23 mouse cellular contexts compared by ENCODE assay signal in the genomic region with DNA sequence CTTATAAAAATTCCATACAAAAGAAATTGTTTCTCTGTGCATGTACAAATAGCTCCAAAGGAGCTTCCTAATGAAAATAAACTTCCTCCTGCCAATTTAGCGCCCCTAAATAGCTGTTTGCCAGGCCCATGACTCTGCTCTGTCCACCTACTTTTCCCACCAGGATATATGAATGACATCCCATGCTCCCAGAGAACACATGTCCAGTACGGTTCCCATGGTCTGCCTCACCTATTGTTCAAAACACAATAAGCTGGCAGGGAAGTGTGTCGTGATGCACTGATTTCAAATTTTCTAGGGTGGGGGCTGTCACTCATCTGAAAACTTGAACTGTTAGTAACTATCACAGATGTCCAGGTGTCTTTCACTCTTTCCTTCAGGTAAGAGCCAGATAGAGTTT.
DNase-seq lines count a peak whose midpoint lies in the region; ATAC-seq lines count a peak whose summit lies in the region.
"Had no signal": no experiment of that assay in that cellular context is flagged by ENCODE, and none has a peak within 500 bp of the region (broad histone marks: within the 10 kb centered on the region; RNA-seq: fewer than 3 reads in every experiment).

No protein-coding gene starts in this region.

- no peaks in the 10 kb centered on the region for H3K27me3 ChIP-seq in heart, embryonic 11.5 days (ENCODE audit: control insufficient read depth, insufficient read depth, low read length)
- H3K27me3 ChIP-seq: CH12.LX; forebrain, embryonic 13.5 days; limb, embryonic 15.5 days had no signal

- peak; percentile 69 for DNase-seq in heart, adult 8-10 months (ENCODE audit: low spot score)
- peak; percentile 15 to 53 for DNase-seq in kidney, postnatal 25 days
- DNase-seq in kidney, adult 11 months: no peak
- DNase-seq in heart, adult 9 months (ENCODE audit: low spot score in 2 of 2): peak; percentile 47 to 73
- DNase-seq in heart, postnatal 10 days: peak; percentile 34 to 36
- DNase-seq in left cerebral cortex, postnatal 36 days (ENCODE audit: low spot score in 2 of 2): no peak
- DNase-seq: B cell, adult 2 months; cerebellum, adult 2 months; cerebellum, postnatal 36 days; left cerebral cortex, postnatal 4 days; midbrain, embryonic 14.5 days; right cerebral cortex, postnatal 14 days; spleen, adult 18-20 months had no signal

- H3K9ac ChIP-seq in heart, embryonic 11.5 days (ENCODE audit: low read depth, low read length): no peak overlapping the region
- H3K9ac ChIP-seq: forebrain, embryonic 13.5 days; hindbrain, embryonic 14.5 days; limb, embryonic 15.5 days; liver, embryonic 14.5 days had no signal

- 70% methylated on average over 3 of the region's 3 CpGs for WGBS in heart, embryonic 11.5 days (ENCODE audit: insufficient replicate concordance)

- no peaks in the 10 kb centered on the region for H3K36me3 ChIP-seq in heart, embryonic 11.5 days (ENCODE audit: control insufficient read depth, insufficient read depth, low read length)
- H3K36me3 ChIP-seq: G1E; limb, embryonic 15.5 days had no signal

- no peaks in the 10 kb centered on the region for H3K4me1 ChIP-seq in heart, embryonic 11.5 days (ENCODE audit: control insufficient read depth, insufficient read depth, low read length)
- H3K4me1 ChIP-seq: forebrain, embryonic 13.5 days; limb, embryonic 15.5 days had no signal

- no peak overlapping the region for H3K27ac ChIP-seq in heart, embryonic 11.5 days (ENCODE audit: low read depth, low read length)
- H3K27ac ChIP-seq: forebrain, embryonic 13.5 days; hindbrain, embryonic 14.5 days; left cerebral cortex, adult 2 months; limb, embryonic 15.5 days; liver, embryonic 14.5 days had no signal

- no peak overlapping the region for H3K4me3 ChIP-seq in heart, embryonic 11.5 days (ENCODE audit: low read depth, low read length)
- H3K4me3 ChIP-seq: forebrain, embryonic 13.5 days; left cerebral cortex, adult 2 months; limb, embryonic 15.5 days had no signal

- no peaks in the 10 kb centered on the region for H3K9me3 ChIP-seq in heart, embryonic 11.5 days (replicated peaks; ENCODE audit: control insufficient read depth, low read length)
- H3K9me3 ChIP-seq: forebrain, embryonic 13.5 days; G1E; limb, embryonic 15.5 days had no signal

- H3K4me2 ChIP-seq in heart, embryonic 11.5 days: no peak overlapping the region
- H3K4me2 ChIP-seq: forebrain, embryonic 13.5 days; hindbrain, embryonic 14.5 days; limb, embryonic 15.5 days had no signal

- intact Hi-C loops in heart, postnatal 10 days (cut with DNase I): loop anchor here (1.0 to 5.0 kb wide), 2 partner anchors 84 to 306 kb away; partner anchors contain the start of gene Gja1
- intact Hi-C loops in left cerebral cortex, postnatal 36 days (cut with DNase I): no loop called here

- no peak for ATAC-seq in heart, embryonic 11.5 days (replicated peaks; ENCODE audit: insufficient number of reproducible peaks, low FRiP score, low TSS enrichment)
- ATAC-seq: forebrain, embryonic 13.5 days; inflammation-experienced regulatory T-cells, adult 6 months; Patski had no signal

Comparison
In these comparisons a context has a peak if more than half of its experiments do, and no peak if none do; other contexts are left out.
1. DNase-seq: peak in heart, adult 8-10 months (single experiment), kidney, postnatal 25 days (2 of 2), heart, adult 9 months (2 of 2) and heart, postnatal 10 days (2 of 2); none in kidney, adult 11 months (single experiment) and left cerebral cortex, postnatal 36 days (0 of 2).